ENCODE assay signal across 9 mouse cellular contexts in the genomic region with DNA sequence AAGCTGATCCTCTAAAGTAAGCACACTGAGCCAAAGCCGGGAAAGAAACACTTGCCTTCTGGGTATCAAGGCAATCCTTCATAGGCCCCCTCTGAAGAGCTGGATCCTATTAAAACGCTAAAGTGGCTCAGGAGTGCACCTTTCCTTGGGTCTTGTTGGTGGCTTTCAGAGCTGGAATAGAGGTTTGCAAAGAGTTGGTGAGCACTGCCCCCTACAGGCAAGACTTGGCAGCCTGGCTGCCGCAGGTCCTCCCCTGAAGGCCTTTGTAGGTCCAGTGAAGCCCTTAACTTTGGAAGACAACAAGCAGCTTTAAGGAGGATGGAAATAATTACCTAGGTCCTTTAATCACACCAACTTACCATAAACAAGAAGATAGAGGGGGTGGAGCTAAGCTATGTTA. TPM values are rescaled to one million over a fixed set of nuclear protein-coding genes. Genes with fewer than 3 reads are reported as not detected.
DNase-seq lines count a peak whose midpoint lies in the region; TF ChIP-seq lines count a peak whose summit lies in the region.
"Had no signal": no experiment of that assay in that cellular context is flagged by ENCODE, and none has a peak within 500 bp of the region (broad histone marks: within the 10 kb centered on the region; RNA-seq: fewer than 3 reads in every experiment).

No protein-coding gene starts in this region.

- no peak overlapping the region for H3K4me3 ChIP-seq in heart, adult 2 months
- no peak overlapping the region for H3K4me3 ChIP-seq in C2C12 (ENCODE audit: insufficient read depth, poor library complexity, severe bottlenecking)
- H3K4me3 ChIP-seq in embryonic fibroblast, embryonic 13.5 days (ENCODE audit: insufficient read depth, low read length) = no peak overlapping the region
- no peak overlapping the region for H3K4me3 ChIP-seq in small intestine, adult 2 months (ENCODE audit: low read depth, low read length)
- H3K4me3 ChIP-seq: lung, embryonic 15.5 days had no signal

- no peak overlapping the region for H3ac ChIP-seq in C2C12 (ENCODE audit: control insufficient read depth, insufficient read length, low read depth)

- H3K36me3 ChIP-seq in heart, adult 2 months (ENCODE audit: control insufficient read depth, insufficient read depth, low read length) = no peaks in the 10 kb centered on the region
- H3K36me3 ChIP-seq in C2C12 (ENCODE audit: control insufficient read depth, insufficient read depth) = no peaks in the 10 kb centered on the region
- H3K36me3 ChIP-seq in small intestine, adult 2 months (ENCODE audit: control insufficient read depth, insufficient read depth, low read length) = no peaks in the 10 kb centered on the region
- H3K36me3 ChIP-seq: lung, embryonic 15.5 days had no signal

- peak; percentile 57 to 77 for DNase-seq in heart, adult 2 months
- DNase-seq in heart, postnatal 25 days (ENCODE audit: low spot score) = no peak
- peak; percentile 71 to 85 for DNase-seq in adrenal gland, postnatal 36 days
- DNase-seq in kidney, postnatal 25 days = peak; percentile 62 to 82
- DNase-seq in lung, postnatal 10 days = peak; percentile 80

- H3K27ac ChIP-seq in heart, adult 2 months = no peak overlapping the region
- H3K27ac ChIP-seq in embryonic fibroblast, embryonic 13.5 days (ENCODE audit: insufficient read depth, low read length) = no peak overlapping the region
- H3K27ac ChIP-seq in small intestine, adult 2 months (ENCODE audit: insufficient read depth, low read depth, low read length) = no peak overlapping the region
- H3K27ac ChIP-seq: lung, embryonic 15.5 days had no signal

- TF ChIP-seq POLR2A in heart, adult 2 months (IDR thresholded peaks at IDR 0.05; ENCODE audit: insufficient read depth, low read depth, low read length) = no peak
- TF ChIP-seq POLR2A in embryonic fibroblast, embryonic 13.5 days (IDR thresholded peaks at IDR 0.05; ENCODE audit: low read depth, low read length) = no peak
- no peak for TF ChIP-seq POLR2A in small intestine, adult 2 months (IDR thresholded peaks at IDR 0.05; ENCODE audit: low read depth, low read length)

- 8% methylated on average over 3 of the region's 3 CpGs for WGBS in heart, adult 2 months
- 4% methylated on average over 3 of the region's 3 CpGs for WGBS in small intestine, adult 2 months

- TF ChIP-seq EP300 in heart, adult 2 months (IDR thresholded peaks at IDR 0.05; ENCODE audit: insufficient read depth, low read depth, low read length) = peak; percentile 79; the same call in 1 of the 2 replicates

- peak; percentile 98 for TF ChIP-seq CTCF in heart, adult 2 months (IDR thresholded peaks at IDR 0.05)
- TF ChIP-seq CTCF in C2C12 (IDR thresholded peaks at IDR 0.05; ENCODE audit: control insufficient read depth, insufficient read depth, insufficient read length) = peak; percentile 69
- TF ChIP-seq CTCF in embryonic fibroblast, embryonic 13.5 days (IDR thresholded peaks at IDR 0.05; ENCODE audit: borderline replicate concordance, insufficient read depth, low read length) = peak; percentile 72
- peak; percentile 87; the same call in 1 of the 2 replicates for TF ChIP-seq CTCF in small intestine, adult 2 months (IDR thresholded peaks at IDR 0.05; ENCODE audit: extremely low read depth, insufficient read length, insufficient replicate concordance, low read depth, low read length)

- no peaks in the 10 kb centered on the region for H3K79me2 ChIP-seq in heart, adult 2 months (replicated peaks; ENCODE audit: control insufficient read depth, insufficient read depth, low read length)
- peaks cover 11% of the 10 kb centered on the region for H3K79me2 ChIP-seq in C2C12 (ENCODE audit: control insufficient read depth, insufficient read depth)

- peaks cover 4% of the 10 kb centered on the region for H3K4me1 ChIP-seq in heart, adult 2 months (ENCODE audit: control insufficient read depth, insufficient read depth, low read length)
- peaks cover 9% of the 10 kb centered on the region; the same call in 1 of the 2 replicates for H3K4me1 ChIP-seq in embryonic fibroblast, embryonic 13.5 days (ENCODE audit: control insufficient read depth, insufficient read depth, low read length)
- peaks cover 9% of the 10 kb centered on the region; the same call in 1 of the 2 replicates for H3K4me1 ChIP-seq in small intestine, adult 2 months (ENCODE audit: control insufficient read depth, insufficient read depth, insufficient read length, low read length)

- peaks cover 6% of the 10 kb centered on the region for H3K79me3 ChIP-seq in C2C12 (ENCODE audit: low read depth)

- H3K27me3 ChIP-seq in heart, adult 2 months (ENCODE audit: control insufficient read depth, insufficient read depth, low read length) = no peaks in the 10 kb centered on the region
- no peaks in the 10 kb centered on the region for H3K27me3 ChIP-seq in C2C12 (ENCODE audit: control insufficient read depth, insufficient read depth, insufficient read length)
- H3K27me3 ChIP-seq in small intestine, adult 2 months (ENCODE audit: control insufficient read depth, insufficient read depth, low read length) = peaks cover 14% of the 10 kb centered on the region
- H3K27me3 ChIP-seq: lung, embryonic 15.5 days had no signal

- intact Hi-C loops in heart, adult 2 months (cut with DNase I) = loop anchor here (1.0 to 2.0 kb wide), 3 partner anchors 12 to 224 kb away; no protein-coding TSS in a partner anchor
- intact Hi-C loops in heart, postnatal 25 days (cut with DNase I) = loop anchor here (1.0 to 5.0 kb wide), 2 partner anchors 106 to 226 kb away; no protein-coding TSS in a partner anchor

- no peak overlapping the region for H3K9ac ChIP-seq in heart, adult 2 months (ENCODE audit: low read depth, low read length)
- H3K9ac ChIP-seq: lung, embryonic 15.5 days had no signal

TF ChIP-seq in C2C12, 6 proteins besides CTCF, POLR2A, EP300 and RAD21:
- no peak for TF ChIP-seq CEBPB (IDR thresholded peaks at IDR 0.05; ENCODE audit: low read depth)
- TF ChIP-seq FOSL1 (IDR thresholded peaks at IDR 0.05; ENCODE audit: insufficient read depth, low read length, poor library complexity, severe bottlenecking) = no peak
- no peak for TF ChIP-seq USF1 (IDR thresholded peaks at IDR 0.05; ENCODE audit: low read depth)
- no peak for TF ChIP-seq MYOD1 (IDR thresholded peaks at IDR 0.05; ENCODE audit: control insufficient read depth, insufficient read length, low read depth)
- TF ChIP-seq MAX (IDR thresholded peaks at IDR 0.05) = no peak
- TF ChIP-seq MYOG (IDR thresholded peaks at IDR 0.05; ENCODE audit: control insufficient read depth, extremely low read depth, insufficient read length) = no peak

RNA-seq across cellular contexts. Expression of gene Mrgbp, which starts 2.4 kb away (rescaled TPM):
- 10 to 100 TPM; 15.5 to 15.7 TPM for total RNA-seq in heart, adult 2 months (2021)
- polyA plus RNA-seq in heart, adult 2 months (2012; rRNA removed) = 14.7 and 15.4 TPM in 2 replicates
- 10 to 100 TPM; 14.4 to 14.6 TPM for total RNA-seq in heart, postnatal 25 days (2021)
- polyA plus RNA-seq in C2C12 (2012; fragmentation: generic; extraction: Trizol) = 19.2 TPM
- total RNA-seq in adrenal gland, postnatal 36 days (2021) = 10 to 100 TPM; 16.6 to 17.5 TPM
- 13.1 TPM in 2 replicates for polyA plus RNA-seq in embryonic fibroblast, embryonic 13.5 days (2011; ENCODE audit: insufficient read length, low read depth, missing spikeins)
- polyA plus RNA-seq in small intestine, adult 2 months (2012; rRNA removed) = 8.5 and 16.1 TPM in 2 replicates

RNA-seq across cellular contexts. Expression of gene Ogfr, which starts 10.4 kb away (rescaled TPM):
- total RNA-seq in heart, adult 2 months (2021) = 10 to 100 TPM; 29.7 to 35.3 TPM
- polyA plus RNA-seq in heart, adult 2 months (2012; rRNA removed) = 23.4 and 42.0 TPM in 2 replicates
- 10 to 100 TPM; 33.0 to 34.3 TPM for total RNA-seq in heart, postnatal 25 days (2021)
- 61.5 TPM for polyA plus RNA-seq in C2C12 (2012; fragmentation: generic; extraction: Trizol)
- total RNA-seq in adrenal gland, postnatal 36 days (2021) = 10 to 100 TPM; 43.5 to 45.4 TPM
- polyA plus RNA-seq in embryonic fibroblast, embryonic 13.5 days (2011; ENCODE audit: insufficient read length, low read depth, missing spikeins) = 78.0 and 78.2 TPM in 2 replicates
- polyA plus RNA-seq in small intestine, adult 2 months (2012; rRNA removed) = 23.3 and 62.6 TPM in 2 replicates

RNA-seq across cellular contexts. Expression of gene Col9a3, which starts 18.9 kb away (rescaled TPM):
- under 1 TPM in 1 of 2 experiments, not detected in 1; 0.29 TPM for total RNA-seq in heart, adult 2 months (2021)
- polyA plus RNA-seq in heart, adult 2 months (2012; rRNA removed) = 0.29 and 0.57 TPM in 2 replicates
- under 1 TPM; 0.14 to 0.62 TPM for total RNA-seq in heart, postnatal 25 days (2021)
- 0.21 TPM for polyA plus RNA-seq in C2C12 (2012; fragmentation: generic; extraction: Trizol)
- under 1 TPM; 0.17 to 0.26 TPM for total RNA-seq in adrenal gland, postnatal 36 days (2021)
- polyA plus RNA-seq in embryonic fibroblast, embryonic 13.5 days (2011; ENCODE audit: insufficient read length, low read depth, missing spikeins) = 1.0 and 2.5 TPM in 2 replicates
- polyA plus RNA-seq in small intestine, adult 2 months (2012; rRNA removed) = 0.52 and 1.2 TPM in 2 replicates
